Comparison of ENCODE assay signal across 9 mouse cellular contexts in genomic region chr1:39504261-39504660, GRCm38 (mm10). TPM values are rescaled to one million over a fixed set of nuclear protein-coding genes. Genes with fewer than 3 reads are reported as not detected.
DNase-seq lines count a peak whose midpoint lies in the region; ATAC-seq and TF ChIP-seq lines count a peak whose summit lies in the region.
"Had no signal": no experiment of that assay in that cellular context is flagged by ENCODE, and none has a peak within 500 bp of the region (broad histone marks: within the 10 kb centered on the region; RNA-seq: fewer than 3 reads in every experiment).

No protein-coding gene starts in this region.

- H3K4me1 ChIP-seq in lung, embryonic 14.5 days (ENCODE audit: insufficient read depth), result no peaks in the 10 kb centered on the region
- H3K4me1 ChIP-seq: limb, embryonic 15.5 days had no signal

- no peak overlapping the region for H3K27ac ChIP-seq in left cerebral cortex, adult 2 months
- H3K27ac ChIP-seq in lung, embryonic 14.5 days (ENCODE audit: low read depth), result no peak overlapping the region
- H3K27ac ChIP-seq: limb, embryonic 15.5 days had no signal

- peak; percentile 69 for TF ChIP-seq CTCF in left cerebral cortex, adult 2 months (IDR thresholded peaks at IDR 0.05)
- peak; percentile 50 for TF ChIP-seq CTCF in lung, embryonic 14.5 days (IDR thresholded peaks at IDR 0.05; ENCODE audit: low read depth)

- intact Hi-C loops in left cerebral cortex, adult 2 months (cut with DNase I), result loop anchor here (1.0 kb wide), 1 partner anchor 112 kb away; no protein-coding TSS in a partner anchor

- DNase-seq in embryo, embryonic 10 days (ENCODE audit: low spot score), result peak; percentile 59
- no peak for DNase-seq in embryo, embryonic 9.5 days (ENCODE audit: extremely low spot score)
- DNase-seq in left cerebral cortex, adult 2 months (ENCODE audit: extremely low spot score in 1 of 2, low spot score in 2 of 2), result no peak
- DNase-seq in left cerebral cortex, adult 8-10 months (ENCODE audit: low spot score in 2 of 2), result no peak
- peak; percentile 66 for DNase-seq in ZHBTc4 (ENCODE audit: low read depth, low spot score)
- DNase-seq in lung, embryonic 14.5 days, result peak; percentile 41
- DNase-seq in testis, postnatal 14 days (ENCODE audit: low spot score), result no peak
- no peak for DNase-seq in adrenal gland, adult 2 months

- no peak overlapping the region for H3K9ac ChIP-seq in lung, embryonic 14.5 days
- H3K9ac ChIP-seq: limb, embryonic 15.5 days had no signal

- 15% methylated on average over 1 of the region's 1 CpGs for WGBS in lung, embryonic 14.5 days

- H3K4me3 ChIP-seq in left cerebral cortex, adult 2 months, result no peak overlapping the region
- no peak overlapping the region for H3K4me3 ChIP-seq in lung, embryonic 14.5 days (ENCODE audit: low read depth, low read length)
- H3K4me3 ChIP-seq: limb, embryonic 15.5 days had no signal

- ATAC-seq in lung, embryonic 14.5 days (ENCODE audit: insufficient read depth), result no peak

- no peak overlapping the region for H3K4me2 ChIP-seq in lung, embryonic 14.5 days
- H3K4me2 ChIP-seq: limb, embryonic 15.5 days had no signal

- no peaks in the 10 kb centered on the region for H3K36me3 ChIP-seq in lung, embryonic 14.5 days (ENCODE audit: insufficient read depth)
- H3K36me3 ChIP-seq: limb, embryonic 15.5 days had no signal

- no peaks in the 10 kb centered on the region for H3K27me3 ChIP-seq in lung, embryonic 14.5 days (ENCODE audit: insufficient read depth, low read length)
- H3K27me3 ChIP-seq: limb, embryonic 15.5 days had no signal

- no peaks in the 10 kb centered on the region for H3K9me3 ChIP-seq in lung, embryonic 14.5 days (ENCODE audit: low read depth, low read length)
- H3K9me3 ChIP-seq: limb, embryonic 15.5 days had no signal

RNA-seq across cellular contexts. Expression of gene Tbc1d8, which starts 25.7 kb away (rescaled TPM):
- total RNA-seq in left cerebral cortex, adult 2 months (2021), result 10 to 100 TPM; 18.3 to 20.2 TPM
- total RNA-seq in left cerebral cortex, adult 8-10 months (2022), result 10 to 100 TPM; 28.5 to 32.2 (median 29.6) TPM
- polyA plus RNA-seq in lung, embryonic 14.5 days (2014; fragmentation: Nextera tagmentation; extraction: Ambion mirVana), result 9.9 and 10.7 TPM in 2 replicates
- 10 to 100 TPM in 1 of 2 experiments, 1 to 10 TPM in 1; 6.0 to 20.3 TPM for total RNA-seq in adrenal gland, adult 2 months (2021)
- 9.1 and 9.2 TPM in 2 replicates for polyA plus RNA-seq in adrenal gland, adult 2 months (2012; rRNA removed)

RNA-seq across cellular contexts. Expression of gene Cnot11, which starts 30.5 kb away (rescaled TPM):
- 10 to 100 TPM; 22.8 to 26.4 TPM for total RNA-seq in left cerebral cortex, adult 2 months (2021)
- total RNA-seq in left cerebral cortex, adult 8-10 months (2022), result 10 to 100 TPM; 23.5 to 28.0 (median 25.1) TPM
- 26.8 and 29.0 TPM in 2 replicates for polyA plus RNA-seq in lung, embryonic 14.5 days (2014; fragmentation: Nextera tagmentation; extraction: Ambion mirVana)
- total RNA-seq in adrenal gland, adult 2 months (2021), result 10 to 100 TPM; 18.5 to 23.2 TPM
- 34.2 and 38.9 TPM in 2 replicates for polyA plus RNA-seq in adrenal gland, adult 2 months (2012; rRNA removed)

Comparison
In these comparisons a context has a peak if more than half of its experiments do, and no peak if none do; other contexts are left out.
1. DNase-seq: peak in embryo, embryonic 10 days (single experiment), ZHBTc4 (single experiment) and lung, embryonic 14.5 days (single experiment); none in embryo, embryonic 9.5 days (single experiment), left cerebral cortex, adult 2 months (0 of 2), left cerebral cortex, adult 8-10 months (0 of 2), testis, postnatal 14 days (single experiment) and adrenal gland, adult 2 months (single experiment).